Mouse (Mus musculus): ENCODE data around the gene Dtymk.
"Not testable (repeated sequence)": the region's sequence is repeated elsewhere in the genome, so short reads cannot be mapped to it uniquely, and the experiment has no call there.

Dtymk gene

GRCm38 (mm10) chr1:93803556-93804507, 2.1 kb upstream of the Dtymk start, which contains the start of gene Ing5:
Gene Ing5, plus strand, starts transcription at chr1:93803965.
- peak; percentile 100 for DNase-seq

- no peak for DNase-seq
These were observed 1.0 kb upstream of the Dtymk start for GRCm38 (mm10) chr1:93802771-93803170.

GRCm38 (mm10) chr1:93800670-93801503, 847 bp downstream of the Dtymk start:
- no peak for DNase-seq

GRCm38 (mm10) chr1:93795886-93796285, 5.8 kb downstream of the Dtymk start:
- no peak for DNase-seq

- no peak for DNase-seq
These were observed 7.2 kb downstream of the Dtymk start for GRCm38 (mm10) chr1:93794526-93794925.

GRCm38 (mm10) chr1:93786912-93787311, 14.8 kb downstream of the Dtymk start:
- no peak for DNase-seq

- DNase-seq = no peak
These were observed 25.0 kb downstream of the Dtymk start for GRCm38 (mm10) chr1:93776686-93777085.

- DNase-seq = no peak
These were observed 31.8 kb downstream of the Dtymk start for GRCm38 (mm10) chr1:93769901-93770300.

GRCm38 (mm10) chr1:93767600-93767999, 34.1 kb downstream of the Dtymk start:
- DNase-seq = no peak

GRCm38 (mm10) chr1:93764871-93765591, 36.7 kb downstream of the Dtymk start:
- DNase-seq = no peak

- not testable (repeated sequence) for DNase-seq
These were observed 38.2 kb downstream of the Dtymk start for GRCm38 (mm10) chr1:93763531-93763930.

- DNase-seq = no peak
These were observed 41.7 kb downstream of the Dtymk start for GRCm38 (mm10) chr1:93760076-93760475.

GRCm38 (mm10) chr1:93756154-93756553, 45.6 kb downstream of the Dtymk start:
- DNase-seq = no peak

- DNase-seq = no peak
These were observed 46.1 kb downstream of the Dtymk start for GRCm38 (mm10) chr1:93755618-93756017.

- no peak for DNase-seq
These were observed 46.5 kb downstream of the Dtymk start for GRCm38 (mm10) chr1:93755291-93755610.

- peak; percentile 93 for DNase-seq
These were observed 47.0 kb downstream of the Dtymk start, which contains the start of gene Thap4 for GRCm38 (mm10) chr1:93754573-93755290. Gene Thap4, minus strand, starts transcription at chr1:93754864.

- DNase-seq = no peak
These were observed 47.7 kb downstream of the Dtymk start for GRCm38 (mm10) chr1:93753911-93754572.

- no peak for DNase-seq
These were observed 50.4 kb downstream of the Dtymk start, which contains the start of gene Atg4b for GRCm38 (mm10) chr1:93751290-93751689. Gene Atg4b, plus strand, starts transcription at chr1:93751500.

GRCm38 (mm10) chr1:93748539-93748938, 53.2 kb downstream of the Dtymk start:
- no peak for DNase-seq

GRCm38 (mm10) chr1:93746179-93746578, 55.6 kb downstream of the Dtymk start:
- DNase-seq = no peak

- DNase-seq = no peak
These were observed 58.8 kb downstream of the Dtymk start for GRCm38 (mm10) chr1:93742910-93743309.
